Mouse (Mus musculus) hindbrain, embryonic 10.5 days (tissue): ENCODE results near the gene Golga2. TPM values are rescaled to one million over a fixed set of nuclear protein-coding genes. Genes with fewer than 3 reads are reported as not detected.
A peak's percentile ranks its signal among the peaks of the same experiment; 100 is the strongest.

Source experiments
- DNase-seq: peaks from one replicate; pipeline ENCODE4 v3.0.0-alpha.2; 2017; ENCODE audit warnings: low spot score
- H3K27ac ChIP-seq: fragments of 300-500 bp; sonication (generic); 2 replicates; pipeline ENCODE4 v1.5.1; 2016; ENCODE audit warnings: mild to moderate bottlenecking, moderate library complexity
- H3K27me3 ChIP-seq: fragments of 300-500 bp; sonication (generic); 2 replicates; pipeline ENCODE4 v1.6.1; 2016; ENCODE audit warnings: mild to moderate bottlenecking; ENCODE audit not compliant: poor library complexity, insufficient read depth, severe bottlenecking
- H3K36me3 ChIP-seq: fragments of 300-500 bp; sonication (generic); 2 replicates; pipeline ENCODE4 v1.6.1; 2016; ENCODE audit warnings: mild to moderate bottlenecking, moderate library complexity
- H3K4me1 ChIP-seq: fragments of 300-500 bp; sonication (generic); replicated peaks from 2 replicates; pipeline ENCODE4 v1.6.1; 2016; ENCODE audit warnings: mild to moderate bottlenecking
- H3K4me3 ChIP-seq: fragments of 300-500 bp; sonication (generic); 2 replicates; pipeline ENCODE4 v1.5.1; 2016; ENCODE audit warnings: mild to moderate bottlenecking, moderate library complexity
- H3K9me3 ChIP-seq: fragments of 300-500 bp; sonication (generic); 2 replicates; pipeline ENCODE4 v1.6.1; 2016; ENCODE audit warnings: mild to moderate bottlenecking, moderate library complexity
- WGBS: fragments of 180-500 bp; shearing (Covaris S2); methylation state at CpG from one replicate; pipeline ENCODE4 v1.1.7; 2016; 5-methylcytosine and 5-hydroxymethylcytosine counted together
- polyA plus RNA-seq: library from polyadenylated mRNA; unstranded; fragments of >200 nt; fragmentation: Nextera tagmentation; extraction: Ambion mirVana; gene quantifications from 2 replicates; pipeline ENCODE4 v1.2.1, GENCODE M21; 2016

Golga2 gene
- polyA plus RNA-seq, 1 experiment from 2014 or later = 22.6 TPM

GRCm38 (mm10) chr2:32314831-32315230 is 27.6 kb downstream of the Golga2 start:
- WGBS = 90% methylated on average over 14 of the region's 14 CpGs
- Histone ChIP-seq H3K4me1 (peaks cover 75% of the 10 kb centered on the region), H3K9me3 (no peaks in the 10 kb centered on the region), H3K36me3 (peaks cover 5% of the 10 kb centered on the region), H3K27ac (peak overlapping the region; percentile 88), H3K4me3 (no peak overlapping the region), H3K27me3 (peaks cover 88% of the 10 kb centered on the region)
- DNase-seq = no peak

DNA sequence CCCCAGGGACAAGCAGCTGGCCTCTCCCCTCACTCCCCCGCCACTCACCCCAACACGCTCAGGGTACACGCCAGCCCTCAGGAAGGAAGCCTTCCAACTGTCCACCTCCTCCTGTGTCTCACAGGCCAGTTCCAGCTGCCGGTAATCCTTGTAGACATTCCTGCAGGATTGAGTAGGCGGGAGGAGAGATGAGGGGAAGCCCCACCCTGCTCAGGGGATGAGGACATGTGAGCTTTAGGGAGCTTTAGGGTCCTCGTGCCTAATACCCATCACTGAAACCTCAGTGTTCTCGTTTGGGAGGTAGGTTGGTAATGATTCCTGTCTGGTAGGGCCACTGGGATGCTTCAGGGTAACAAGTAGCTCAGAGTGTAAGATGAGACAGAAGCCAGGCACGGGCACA is 28.6 kb downstream of the Golga2 start:
- DNase-seq = peak; percentile 32
- H3K4me3 ChIP-seq = no peak overlapping the region
- peaks cover 82% of the 10 kb centered on the region for H3K27me3 ChIP-seq
- no peaks in the 10 kb centered on the region for H3K36me3 ChIP-seq
- 29% methylated on average over 8 of the region's 8 CpGs for WGBS
- peaks cover 75% of the 10 kb centered on the region for H3K4me1 ChIP-seq
- H3K27ac ChIP-seq = peak overlapping the region; percentile 88
- H3K9me3 ChIP-seq = no peaks in the 10 kb centered on the region

- Histone ChIP-seq H3K36me3 (no peaks in the 10 kb centered on the region), H3K4me1 (peaks cover 69% of the 10 kb centered on the region), H3K27me3 (peaks cover 77% of the 10 kb centered on the region), H3K9me3 (no peaks in the 10 kb centered on the region), H3K4me3 (peak overlapping the region; percentile 51; the same call in 1 of the 2 replicates), H3K27ac (peak overlapping the region; percentile 88)
- DNase-seq = peak; percentile 56
- WGBS = 70% methylated on average over 20 of the region's 20 CpGs
Observed at GRCm38 (mm10) chr2:32316887-32317656, 29.9 kb downstream of the Golga2 start.

DNA sequence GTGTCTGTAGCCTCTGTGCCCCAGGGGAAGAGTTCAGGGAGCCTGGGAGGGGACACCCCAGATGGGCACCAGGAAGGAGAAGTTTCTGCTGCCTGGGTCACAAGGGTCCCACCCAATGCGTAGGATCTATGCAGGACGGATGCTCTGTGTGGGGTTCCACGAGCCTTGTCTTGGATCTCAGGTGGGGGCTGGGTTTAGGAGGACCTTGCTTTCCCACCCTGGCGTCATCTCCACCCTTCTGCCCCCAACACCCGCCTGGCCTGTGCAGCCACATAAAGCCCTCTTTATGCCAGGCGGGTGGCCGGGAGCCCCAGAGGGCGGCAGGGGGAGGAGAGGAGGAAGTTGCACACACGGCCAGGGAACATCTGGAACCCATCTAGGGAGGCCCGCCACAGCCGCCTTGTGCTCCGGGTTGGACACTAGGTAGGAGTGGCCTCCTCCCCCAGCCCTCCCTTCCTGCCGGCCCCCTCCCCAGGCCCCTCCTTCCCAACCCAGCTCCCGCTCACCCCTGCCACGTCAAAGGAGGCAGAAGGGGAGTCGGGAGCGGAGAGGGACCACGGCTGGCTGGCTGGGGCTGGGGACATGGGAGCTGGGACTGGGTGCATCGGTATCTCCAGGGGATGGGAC is 30.7 kb downstream of the Golga2 start:
- Histone ChIP-seq H3K27me3 (peaks cover 70% of the 10 kb centered on the region), H3K36me3 (no peaks in the 10 kb centered on the region), H3K9me3 (no peaks in the 10 kb centered on the region), H3K4me1 (peaks cover 64% of the 10 kb centered on the region), H3K27ac (peak overlapping the region; percentile 88), H3K4me3 (peak overlapping the region; percentile 51)
- peak; percentile 82 for DNase-seq
- 8% methylated on average over 19 of the region's 19 CpGs for WGBS

DNA sequence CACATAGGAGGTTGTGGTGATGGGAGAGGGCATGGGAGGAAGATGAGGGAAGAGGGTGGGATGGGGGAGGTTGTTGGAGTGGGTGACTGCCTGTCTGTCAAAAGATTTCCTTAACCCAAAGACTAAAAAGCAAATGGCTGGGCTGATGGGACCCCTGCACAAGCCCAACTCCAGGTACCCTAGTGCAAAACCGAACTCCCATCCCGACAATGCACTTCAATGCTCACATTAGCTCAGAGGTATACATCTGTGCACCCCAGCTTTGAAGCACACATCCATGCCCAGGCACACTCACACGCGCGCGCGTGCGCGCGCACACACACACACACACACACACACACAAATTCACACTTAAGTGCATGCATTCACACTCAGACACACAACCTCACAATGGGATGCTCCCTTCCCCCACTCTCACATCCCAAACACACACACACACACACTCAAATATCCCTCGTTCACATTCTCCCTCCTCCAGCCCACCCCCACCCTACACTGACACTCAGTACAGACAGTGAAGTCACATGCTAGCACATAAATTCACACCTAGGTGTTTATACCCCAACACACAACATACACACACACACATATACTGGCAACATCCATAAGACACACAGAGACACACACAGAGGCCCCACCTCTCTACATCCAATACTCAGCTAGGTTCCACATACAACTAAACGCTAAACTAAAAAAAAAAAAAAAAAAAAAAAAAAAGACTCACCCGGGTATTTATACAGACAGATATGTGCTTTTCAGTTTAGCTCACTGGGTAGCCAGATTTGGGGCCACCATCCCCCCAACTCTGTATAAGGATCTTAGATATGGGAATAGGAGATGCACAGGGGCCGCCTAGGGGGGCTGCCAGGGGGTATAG is 31.8 kb downstream of the Golga2 start:
- H3K4me1 ChIP-seq = peaks cover 70% of the 10 kb centered on the region
- peak overlapping the region; percentile 51 for H3K4me3 ChIP-seq
- peaks cover 59% of the 10 kb centered on the region for H3K27me3 ChIP-seq
- peak overlapping the region; percentile 88 for H3K27ac ChIP-seq
- no peaks in the 10 kb centered on the region for H3K9me3 ChIP-seq
- DNase-seq = no peak
- 71% methylated on average over 14 of the region's 14 CpGs for WGBS
- H3K36me3 ChIP-seq = no peaks in the 10 kb centered on the region; the same call in 1 of the 2 replicates

GRCm38 (mm10) chr2:32319586-32320580 is 32.7 kb downstream of the Golga2 start:
- Histone ChIP-seq H3K27ac (peak overlapping the region; percentile 30), H3K36me3 (no peaks in the 10 kb centered on the region; the same call in 1 of the 2 replicates), H3K9me3 (no peaks in the 10 kb centered on the region), H3K27me3 (peaks cover 53% of the 10 kb centered on the region), H3K4me3 (0 out of 2 replicates have a peak overlapping the region, but pooled peaks have one; percentile 6), H3K4me1 (peaks cover 67% of the 10 kb centered on the region)
- peak; percentile 65 for DNase-seq
- WGBS = 54% methylated on average over 9 of the region's 9 CpGs

GRCm38 (mm10) chr2:32320721-32321120 is 33.5 kb downstream of the Golga2 start:
- DNase-seq = no peak
- Histone ChIP-seq H3K4me3 (no peak overlapping the region), H3K27ac (peak overlapping the region; percentile 30), H3K36me3 (no peaks in the 10 kb centered on the region; the same call in 1 of the 2 replicates), H3K27me3 (peaks cover 45% of the 10 kb centered on the region), H3K4me1 (peaks cover 64% of the 10 kb centered on the region), H3K9me3 (no peaks in the 10 kb centered on the region)
- WGBS = 70% methylated on average over 11 of the region's 11 CpGs

- Histone ChIP-seq H3K4me3 (no peak overlapping the region), H3K4me1 (peaks cover 61% of the 10 kb centered on the region)
- 75% methylated on average over 9 of the region's 9 CpGs for WGBS
Observed at GRCm38 (mm10) chr2:32321591-32322298, 34.6 kb downstream of the Golga2 start.

DNA sequence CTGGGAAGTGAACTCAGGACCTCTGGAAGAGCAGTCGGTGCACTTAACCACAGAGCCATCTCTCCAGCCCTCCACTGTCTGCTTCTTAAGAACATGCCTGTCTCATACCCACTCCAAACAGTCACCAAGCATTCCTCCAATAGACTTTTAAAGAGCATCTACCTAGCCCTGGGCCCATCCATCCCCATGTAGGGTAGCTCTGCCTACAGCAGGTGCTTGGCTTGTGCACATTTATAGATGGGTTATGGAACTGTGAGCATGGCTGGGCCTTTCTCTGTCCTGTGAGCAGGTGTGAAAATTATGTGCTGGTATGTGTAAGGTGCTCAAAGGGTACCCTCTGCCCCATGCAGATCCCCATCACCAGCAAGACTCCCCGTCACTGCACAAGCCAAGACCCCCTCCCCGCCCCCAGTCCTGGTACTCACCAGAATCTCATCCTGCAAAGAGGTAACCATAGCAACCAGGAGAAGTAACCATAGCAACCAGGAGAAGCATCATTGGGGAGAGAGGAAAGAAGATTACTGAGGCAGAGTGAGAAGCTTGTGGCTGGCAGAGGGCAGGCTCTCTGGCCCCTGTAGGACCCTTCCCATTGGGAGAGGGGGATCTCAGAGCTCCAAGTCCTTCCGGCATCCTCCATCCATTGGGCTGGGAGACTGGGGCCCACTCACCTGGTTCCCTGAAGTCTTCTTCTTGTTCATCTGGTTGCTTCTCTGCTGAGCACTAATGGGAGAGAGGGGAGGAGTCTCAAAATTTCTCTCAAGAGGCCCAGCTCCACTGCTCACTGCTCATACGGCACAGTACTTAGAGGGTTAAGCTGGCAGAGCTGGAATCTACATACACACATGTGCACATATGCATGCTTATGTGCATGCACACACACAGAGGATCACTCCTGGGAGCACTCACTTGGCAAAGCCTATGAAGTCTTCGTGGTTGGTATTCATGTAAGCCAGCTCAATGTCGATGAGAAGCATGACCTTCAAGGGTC is 35.9 kb downstream of the Golga2 start:
- peaks cover 51% of the 10 kb centered on the region for H3K4me1 ChIP-seq
- H3K27me3 ChIP-seq = peaks cover 22% of the 10 kb centered on the region
- no peak overlapping the region for H3K27ac ChIP-seq
- no peaks in the 10 kb centered on the region for H3K9me3 ChIP-seq
- no peak for DNase-seq
- no peak overlapping the region for H3K4me3 ChIP-seq
- H3K36me3 ChIP-seq = no peaks in the 10 kb centered on the region; the same call in 1 of the 2 replicates
- 79% methylated on average over 7 of the region's 7 CpGs for WGBS

More at GRCm38 (mm10) chr2:32321591-32322298, 34.6 kb downstream of the Golga2 start:
- Histone ChIP-seq H3K27ac (peak overlapping the region; percentile 23; the same call in 1 of the 2 replicates), H3K27me3 (peaks cover 35% of the 10 kb centered on the region), H3K36me3 (no peaks in the 10 kb centered on the region; the same call in 1 of the 2 replicates), H3K9me3 (no peaks in the 10 kb centered on the region)
- DNase-seq = no peak

DNA sequence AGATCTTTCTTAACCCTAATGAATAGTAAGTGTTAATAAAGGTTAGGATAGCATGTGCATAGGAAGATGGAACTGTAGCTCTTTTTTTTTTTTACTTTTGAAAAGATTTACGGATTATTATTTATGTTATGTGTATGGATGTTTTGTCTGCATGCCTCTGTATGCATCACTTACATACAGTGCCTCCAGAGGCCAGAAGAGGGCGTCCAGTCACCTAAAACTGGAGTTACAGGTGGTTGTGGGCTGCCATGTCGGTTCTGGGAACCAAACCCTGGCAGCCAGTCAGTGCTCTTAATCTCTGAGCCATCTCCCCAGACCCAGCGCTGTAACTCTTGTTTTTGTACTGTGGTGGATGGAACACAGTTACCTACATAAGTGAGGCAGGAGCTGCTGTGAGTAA is 37.1 kb downstream of the Golga2 start:
- no peaks in the 10 kb centered on the region for H3K9me3 ChIP-seq
- peaks cover 53% of the 10 kb centered on the region for H3K4me1 ChIP-seq
- peaks cover 10% of the 10 kb centered on the region; the same call in 1 of the 2 replicates for H3K27me3 ChIP-seq
- no peaks in the 10 kb centered on the region; the same call in 1 of the 2 replicates for H3K36me3 ChIP-seq
- no peak overlapping the region for H3K4me3 ChIP-seq
- WGBS = 58% methylated on average over 4 of the region's 4 CpGs
- H3K27ac ChIP-seq = no peak overlapping the region
- no peak for DNase-seq
